Mouse (Mus musculus): ENCODE measurements around the gene Upk3a. TPM values are rescaled to one million over a fixed set of nuclear protein-coding genes. Genes with fewer than 3 reads are reported as not detected.
"Not testable (repeated sequence)": the region's sequence is repeated elsewhere in the genome, so short reads cannot be mapped to it uniquely, and the experiment has no call there.

The Upk3a gene
- total and polyA plus RNA-seq, 2 experiments from 2014 or later = 0.66 to 3.0 TPM

GRCm38 (mm10) chr15:85031866-85032265 lies 14.9 kb downstream of the Upk3a start:
- H3K4me3 ChIP-seq (ENCODE audit: low read depth, low read length) = no peak overlapping the region
- no peak overlapping the region for H3K9ac ChIP-seq (replicated peaks; ENCODE audit: low read length, poor library complexity, severe bottlenecking)
- 66% methylated on average over 3 of the region's 3 CpGs for whole genome bisulfite sequencing
- DNase-seq (ENCODE audit: low spot score) (peak; percentile 47), ATAC-seq (ENCODE audit: low FRiP score) (no peak)
- H3K4me1 ChIP-seq (ENCODE audit: insufficient read depth, low read length) = peaks cover 5% of the 10 kb centered on the region
- no peaks in the 10 kb centered on the region for H3K9me3 ChIP-seq (ENCODE audit: low read length)
- H3K27ac ChIP-seq (ENCODE audit: low read depth, low read length) = no peak overlapping the region
- TF ChIP-seq CTCF (IDR thresholded peaks at IDR 0.05) = no peak
- no peak overlapping the region for H3K4me2 ChIP-seq (ENCODE audit: low read depth, low read length, poor library complexity, severe bottlenecking)
- H3K36me3 ChIP-seq (ENCODE audit: insufficient read depth, low read length) = no peaks in the 10 kb centered on the region
- H3K27me3 ChIP-seq (ENCODE audit: insufficient read depth, low read length) = no peaks in the 10 kb centered on the region

- not testable (repeated sequence) for H3K9me3 ChIP-seq (ENCODE audit: low read length); ATAC-seq (ENCODE audit: low FRiP score); H3K27me3 ChIP-seq (ENCODE audit: insufficient read depth, low read length); H3K4me3 ChIP-seq (ENCODE audit: low read depth, low read length); H3K4me2 ChIP-seq (ENCODE audit: low read depth, low read length, poor library complexity, severe bottlenecking); H3K9ac ChIP-seq (replicated peaks; ENCODE audit: low read length, poor library complexity, severe bottlenecking); DNase-seq (ENCODE audit: low spot score); H3K27ac ChIP-seq (ENCODE audit: low read depth, low read length); H3K36me3 ChIP-seq (ENCODE audit: insufficient read depth, low read length)
- 72% methylated on average over 7 of the region's 7 CpGs for WGBS
- H3K4me1 ChIP-seq (ENCODE audit: insufficient read depth, low read length) = peaks cover 14% of the 10 kb centered on the region
Observed at GRCm38 (mm10) chr15:85033916-85034315, 17.0 kb downstream of the Upk3a start.

- TF ChIP-seq CTCF (IDR thresholded peaks at IDR 0.05) = no peak
- peaks cover 21% of the 10 kb centered on the region for H3K4me1 ChIP-seq (ENCODE audit: insufficient read depth, low read length)
- DNase-seq (ENCODE audit: low spot score) (peak; percentile 96), ATAC-seq (ENCODE audit: low FRiP score) (peak; percentile 93)
- H3K4me2 ChIP-seq (ENCODE audit: low read depth, low read length, poor library complexity, severe bottlenecking) = peak overlapping the region; percentile 83
- no peaks in the 10 kb centered on the region for H3K9me3 ChIP-seq (ENCODE audit: low read length)
- H3K27ac ChIP-seq (ENCODE audit: low read depth, low read length) = peak overlapping the region; percentile 64
- no peaks in the 10 kb centered on the region for H3K27me3 ChIP-seq (ENCODE audit: insufficient read depth, low read length)
- under 1% methylated on average over 70 of the region's 75 CpGs for WGBS
- peak overlapping the region; percentile 79 for H3K4me3 ChIP-seq (ENCODE audit: low read depth, low read length)
- H3K9ac ChIP-seq (replicated peaks; ENCODE audit: low read length, poor library complexity, severe bottlenecking) = peak overlapping the region; percentile 83
- H3K36me3 ChIP-seq (ENCODE audit: insufficient read depth, low read length) = no peaks in the 10 kb centered on the region
Observed at GRCm38 (mm10) chr15:85036566-85037342, 19.8 kb downstream of the Upk3a start.

GRCm38 (mm10) chr15:85037343-85037690 lies 20.4 kb downstream of the Upk3a start:
- peak overlapping the region; percentile 83 for H3K4me2 ChIP-seq (ENCODE audit: low read depth, low read length, poor library complexity, severe bottlenecking)
- no peak for TF ChIP-seq CTCF (IDR thresholded peaks at IDR 0.05)
- no peaks in the 10 kb centered on the region for H3K36me3 ChIP-seq (ENCODE audit: insufficient read depth, low read length)
- H3K4me3 ChIP-seq (ENCODE audit: low read depth, low read length) = peak overlapping the region; percentile 79
- H3K9me3 ChIP-seq (ENCODE audit: low read length) = no peaks in the 10 kb centered on the region
- ATAC-seq (ENCODE audit: low FRiP score) (no peak; the same call in 1 of the 2 replicates), DNase-seq (ENCODE audit: low spot score) (no peak)
- H3K27ac ChIP-seq (ENCODE audit: low read depth, low read length) = peak overlapping the region; percentile 55
- peaks cover 23% of the 10 kb centered on the region for H3K4me1 ChIP-seq (ENCODE audit: insufficient read depth, low read length)
- 4% methylated on average over 8 of the region's 8 CpGs for WGBS
- peak overlapping the region; percentile 83 for H3K9ac ChIP-seq (replicated peaks; ENCODE audit: low read length, poor library complexity, severe bottlenecking)
- H3K27me3 ChIP-seq (ENCODE audit: insufficient read depth, low read length) = no peaks in the 10 kb centered on the region

DNA sequence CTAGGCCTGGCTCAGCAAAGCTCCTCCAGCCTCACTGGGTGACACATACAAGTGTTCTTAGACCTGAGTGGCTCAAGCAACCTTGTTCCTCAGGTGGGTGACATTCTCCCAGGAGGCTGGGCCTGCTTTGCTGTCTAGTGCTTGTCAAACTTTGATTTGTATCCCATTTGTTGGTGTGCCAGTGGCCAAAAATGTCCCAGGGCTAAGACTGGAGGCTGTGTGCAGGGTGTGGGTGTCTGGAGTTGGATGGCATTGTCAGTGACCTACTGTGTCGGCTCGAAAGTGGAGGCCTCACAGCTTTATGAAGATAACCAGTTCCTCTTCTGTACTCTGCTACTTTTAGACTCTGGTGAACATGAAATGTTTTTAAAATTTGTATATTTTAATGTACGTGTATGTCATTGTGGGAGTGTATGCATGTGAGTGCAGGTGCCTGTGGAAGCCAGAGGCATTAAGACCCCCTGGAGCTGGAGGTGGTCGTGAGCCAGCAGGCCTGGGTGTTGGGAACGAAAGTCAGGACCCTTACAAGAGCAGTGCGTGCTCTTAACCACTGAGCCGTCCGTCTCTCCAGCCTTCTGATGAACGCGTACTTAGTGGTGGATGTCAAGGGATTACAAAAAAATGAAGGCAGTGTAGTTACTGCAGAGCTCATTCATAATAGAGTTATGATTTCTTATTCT lies 24.7 kb downstream of the Upk3a start:
- Histone ChIP-seq H3K4me1 (ENCODE audit: insufficient read depth, low read length) (peaks cover 21% of the 10 kb centered on the region), H3K27me3 (ENCODE audit: insufficient read depth, low read length) (no peaks in the 10 kb centered on the region), H3K9me3 (ENCODE audit: low read length) (no peaks in the 10 kb centered on the region), H3K27ac (ENCODE audit: low read depth, low read length) (peak overlapping the region; percentile 72), H3K36me3 (ENCODE audit: insufficient read depth, low read length) (peaks cover 15% of the 10 kb centered on the region), H3K9ac (replicated peaks; ENCODE audit: low read length, poor library complexity, severe bottlenecking) (no peak overlapping the region), H3K4me2 (ENCODE audit: low read depth, low read length, poor library complexity, severe bottlenecking) (no peak overlapping the region), H3K4me3 (ENCODE audit: low read depth, low read length) (no peak overlapping the region)
- DNase-seq (ENCODE audit: low spot score) (no peak), ATAC-seq (ENCODE audit: low FRiP score) (no peak)
- WGBS = 56% methylated on average over 10 of the region's 10 CpGs
- no peak for TF ChIP-seq CTCF (IDR thresholded peaks at IDR 0.05)

DNA sequence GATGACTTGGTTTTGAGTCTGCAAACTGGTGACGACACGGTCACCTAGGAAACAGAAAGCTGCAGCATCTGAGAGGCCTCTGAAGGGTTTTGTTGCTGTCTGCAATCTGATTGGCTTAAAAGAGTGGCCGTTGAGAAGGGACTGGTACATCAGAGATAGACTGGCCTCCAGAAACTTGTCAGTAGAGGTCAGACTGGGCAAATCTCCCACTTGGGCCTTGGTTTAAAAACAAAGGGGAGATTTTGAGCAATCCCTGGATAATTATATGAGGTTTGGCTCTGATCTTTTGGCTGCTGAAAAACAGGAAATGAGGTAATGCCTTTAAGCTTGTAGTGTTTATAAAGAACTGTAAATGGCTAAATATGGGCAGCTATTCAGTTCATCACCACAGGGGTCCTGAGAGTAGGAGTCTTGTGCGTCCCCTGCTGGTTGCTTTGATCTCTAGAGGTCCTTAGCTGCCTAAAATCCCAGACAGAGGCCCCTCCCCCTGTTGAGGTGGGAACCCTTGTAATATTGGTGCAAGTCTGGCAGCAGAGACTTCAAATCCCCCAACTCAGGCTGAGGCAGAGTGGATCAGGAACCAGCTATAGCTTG lies 25.5 kb downstream of the Upk3a start:
- Histone ChIP-seq H3K4me1 (ENCODE audit: insufficient read depth, low read length) (peaks cover 20% of the 10 kb centered on the region), H3K27ac (ENCODE audit: low read depth, low read length) (peak overlapping the region; percentile 72), H3K9ac (replicated peaks; ENCODE audit: low read length, poor library complexity, severe bottlenecking) (no peak overlapping the region), H3K4me3 (ENCODE audit: low read depth, low read length) (no peak overlapping the region), H3K4me2 (ENCODE audit: low read depth, low read length, poor library complexity, severe bottlenecking) (no peak overlapping the region), H3K9me3 (ENCODE audit: low read length) (no peaks in the 10 kb centered on the region), H3K36me3 (ENCODE audit: insufficient read depth, low read length) (peaks cover 22% of the 10 kb centered on the region), H3K27me3 (ENCODE audit: insufficient read depth, low read length) (no peaks in the 10 kb centered on the region)
- DNase-seq (ENCODE audit: low spot score) = peak; percentile 93
- TF ChIP-seq CTCF (IDR thresholded peaks at IDR 0.05) = peak; percentile 83
- 4% methylated on average over 4 of the region's 4 CpGs for WGBS
- ATAC-seq (ENCODE audit: low FRiP score) = peak; percentile 82

All from midbrain, postnatal 0 days (tissue).